Mouse (Mus musculus): Measurements from ENCODE around the gene Twist2. TPM values are rescaled to one million over a fixed set of nuclear protein-coding genes. Genes with fewer than 3 reads are reported as not detected.

Gene Twist2
- polyA plus RNA-seq, 1 experiment: 57.2 TPM

DNA sequence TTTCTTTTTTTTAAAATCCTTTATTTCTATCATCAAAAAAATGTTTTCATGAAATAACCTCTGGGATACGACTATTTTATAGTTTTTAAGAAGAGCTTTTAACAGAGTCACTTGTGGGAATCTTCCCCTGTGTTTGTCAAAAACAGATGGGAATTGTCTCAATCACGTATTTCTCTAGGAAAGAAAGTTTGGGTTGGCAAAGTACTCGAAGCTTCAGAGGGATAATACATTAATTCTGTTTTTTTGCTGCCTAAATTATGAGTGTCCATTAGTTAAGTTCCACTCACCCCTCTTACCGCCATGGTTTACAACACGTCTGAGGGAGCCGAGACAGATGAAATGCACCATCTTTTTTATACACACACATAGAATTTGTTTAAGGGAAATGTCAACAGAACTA, 2.2 kb downstream of the Twist2 start:
- no peak for TF ChIP-seq POLR2A (IDR thresholded peaks at IDR 0.05; ENCODE audit: low read depth, low read length)
- TF ChIP-seq CTCF (IDR thresholded peaks at IDR 0.05; ENCODE audit: borderline replicate concordance, insufficient read depth, low read length): no peak
- Histone ChIP-seq H3K4me3 (ENCODE audit: insufficient read depth, low read length) (peak overlapping the region; percentile 59), H3K4me1 (ENCODE audit: control insufficient read depth, insufficient read depth, low read length) (peaks cover 6% of the 10 kb centered on the region; the same call in 1 of the 2 replicates), H3K27ac (ENCODE audit: insufficient read depth, low read length) (no peak overlapping the region)

DNA sequence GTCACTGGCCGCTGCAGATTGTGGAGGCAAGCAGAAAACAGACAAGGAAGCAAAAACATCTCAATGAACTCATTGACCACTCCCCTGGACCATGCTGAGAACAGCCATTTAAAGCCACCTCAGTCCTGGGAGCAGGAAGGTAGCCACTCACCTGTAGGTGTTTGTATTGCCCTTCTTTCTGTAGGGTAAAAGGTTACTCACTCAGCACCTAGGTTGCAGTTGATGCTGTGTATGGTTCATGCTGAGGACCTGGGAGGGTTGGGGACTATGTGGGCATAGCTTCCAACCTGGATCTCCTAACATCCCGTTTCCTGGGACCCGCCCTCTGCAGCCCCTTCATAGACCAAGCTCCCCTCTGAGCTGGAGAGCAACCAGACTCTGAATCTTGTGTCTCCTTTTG, 14.8 kb downstream of the Twist2 start:
- TF ChIP-seq CTCF (IDR thresholded peaks at IDR 0.05; ENCODE audit: borderline replicate concordance, insufficient read depth, low read length) (no peak), POLR2A (IDR thresholded peaks at IDR 0.05; ENCODE audit: low read depth, low read length) (no peak)
- Histone ChIP-seq H3K4me1 (ENCODE audit: control insufficient read depth, insufficient read depth, low read length) (peaks cover 26% of the 10 kb centered on the region), H3K4me3 (ENCODE audit: insufficient read depth, low read length) (no peak overlapping the region), H3K27ac (ENCODE audit: insufficient read depth, low read length) (peak overlapping the region; percentile 19)

DNA sequence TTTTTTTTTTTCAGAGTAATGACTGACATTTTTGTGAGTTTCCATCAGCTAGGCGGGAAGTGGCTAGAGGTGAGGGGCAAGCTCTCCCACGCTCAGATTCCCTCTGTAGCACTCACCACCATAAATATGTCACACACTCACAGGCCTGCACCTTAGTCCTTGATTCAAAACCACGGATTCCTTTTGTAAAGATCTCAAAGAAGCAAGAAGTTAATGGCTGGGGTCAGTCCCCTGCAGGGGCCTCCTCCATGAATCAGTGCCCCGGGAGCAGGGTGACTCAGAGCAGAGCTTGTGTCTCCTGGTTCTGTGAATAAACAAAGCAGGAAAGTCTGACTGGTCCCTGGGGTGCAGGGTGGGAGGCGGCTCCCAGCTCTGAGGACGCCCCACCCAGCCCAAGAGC, 15.3 kb downstream of the Twist2 start:
- H3K4me1 ChIP-seq (ENCODE audit: control insufficient read depth, insufficient read depth, low read length): peaks cover 26% of the 10 kb centered on the region
- peak overlapping the region; percentile 43 for H3K27ac ChIP-seq (ENCODE audit: insufficient read depth, low read length)
- H3K4me3 ChIP-seq (ENCODE audit: insufficient read depth, low read length): no peak overlapping the region
- TF ChIP-seq CTCF (IDR thresholded peaks at IDR 0.05; ENCODE audit: borderline replicate concordance, insufficient read depth, low read length) (no peak), POLR2A (IDR thresholded peaks at IDR 0.05; ENCODE audit: low read depth, low read length) (no peak)

DNA sequence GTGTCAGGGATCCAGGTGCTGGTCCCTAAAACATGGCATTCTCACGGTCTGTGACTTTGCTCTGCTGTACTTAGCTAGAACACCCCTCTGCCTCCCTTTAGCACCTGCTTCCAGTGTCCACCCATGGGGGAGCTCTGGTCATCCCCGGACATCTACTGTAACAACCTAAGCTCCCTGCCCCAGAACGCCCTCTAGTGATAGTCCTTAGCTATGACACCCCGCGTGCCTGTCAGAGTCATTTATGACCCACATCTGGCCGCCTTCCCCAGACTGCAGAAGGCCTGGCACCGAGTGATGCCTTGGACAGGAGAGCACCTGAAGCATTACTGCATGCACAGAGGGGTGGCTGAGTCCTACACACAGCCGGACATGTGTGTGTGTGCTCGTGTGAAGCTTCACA, 18.0 kb downstream of the Twist2 start:
- no peak overlapping the region for H3K4me3 ChIP-seq (ENCODE audit: insufficient read depth, low read length)
- no peak overlapping the region for H3K27ac ChIP-seq (ENCODE audit: insufficient read depth, low read length)
- TF ChIP-seq POLR2A (IDR thresholded peaks at IDR 0.05; ENCODE audit: low read depth, low read length): no peak
- no peak for TF ChIP-seq CTCF (IDR thresholded peaks at IDR 0.05; ENCODE audit: borderline replicate concordance, insufficient read depth, low read length)
- peaks cover 27% of the 10 kb centered on the region for H3K4me1 ChIP-seq (ENCODE audit: control insufficient read depth, insufficient read depth, low read length)

DNA sequence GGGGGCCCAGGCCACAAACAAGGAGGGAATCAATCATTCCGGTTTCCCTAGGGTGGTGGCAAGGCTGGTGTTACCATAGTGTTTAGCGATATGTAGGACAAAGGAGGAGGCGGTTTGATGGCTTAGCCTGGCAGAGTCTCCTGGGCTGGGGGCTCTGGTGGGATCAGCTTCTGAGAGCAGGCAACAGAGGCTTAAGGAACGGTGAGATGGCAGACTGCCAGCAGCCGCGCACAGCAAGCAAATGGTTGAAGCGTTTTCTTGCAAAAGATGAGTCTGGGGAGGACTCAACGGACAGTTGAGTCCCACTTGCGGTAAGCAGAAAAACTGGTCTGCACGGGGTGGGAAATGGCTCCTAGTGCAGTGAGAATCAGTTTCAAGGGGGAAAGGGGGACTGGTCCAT, 19.3 kb downstream of the Twist2 start:
- H3K27ac ChIP-seq (ENCODE audit: insufficient read depth, low read length): no peak overlapping the region
- no peak overlapping the region for H3K4me3 ChIP-seq (ENCODE audit: insufficient read depth, low read length)
- TF ChIP-seq POLR2A (IDR thresholded peaks at IDR 0.05; ENCODE audit: low read depth, low read length): no peak
- TF ChIP-seq CTCF (IDR thresholded peaks at IDR 0.05; ENCODE audit: borderline replicate concordance, insufficient read depth, low read length): no peak
- H3K4me1 ChIP-seq (ENCODE audit: control insufficient read depth, insufficient read depth, low read length): peaks cover 29% of the 10 kb centered on the region

DNA sequence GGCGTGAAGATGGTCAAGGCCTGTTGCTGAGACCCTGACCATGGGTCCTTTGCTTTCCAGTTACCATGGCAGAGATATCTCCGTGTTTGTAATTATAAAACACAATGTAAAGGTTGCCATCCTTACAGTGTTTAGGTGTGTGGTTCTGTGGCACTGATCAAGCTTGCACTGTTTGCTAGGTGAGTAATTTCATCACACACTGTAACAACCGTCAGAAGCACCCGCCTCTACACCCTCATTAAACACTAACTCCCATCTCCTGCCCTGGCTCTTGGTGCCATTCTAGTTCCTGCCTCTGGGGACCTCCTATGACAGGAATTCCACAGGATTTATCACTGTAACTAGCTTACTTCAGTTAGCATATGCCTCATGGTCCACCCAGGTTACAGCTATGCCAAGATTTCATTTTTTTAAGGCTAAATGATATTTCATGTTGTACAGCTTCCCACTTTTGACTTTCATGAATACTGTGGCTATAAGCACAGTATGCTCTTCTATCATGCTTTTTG, 21.1 kb downstream of the Twist2 start:
- H3K4me3 ChIP-seq (ENCODE audit: insufficient read depth, low read length): no peak overlapping the region
- peaks cover 26% of the 10 kb centered on the region for H3K4me1 ChIP-seq (ENCODE audit: control insufficient read depth, insufficient read depth, low read length)
- H3K27ac ChIP-seq (ENCODE audit: insufficient read depth, low read length): peak overlapping the region; percentile 69; the same call in 1 of the 2 replicates
- TF ChIP-seq CTCF (IDR thresholded peaks at IDR 0.05; ENCODE audit: borderline replicate concordance, insufficient read depth, low read length): no peak
- no peak for TF ChIP-seq POLR2A (IDR thresholded peaks at IDR 0.05; ENCODE audit: low read depth, low read length)

DNA sequence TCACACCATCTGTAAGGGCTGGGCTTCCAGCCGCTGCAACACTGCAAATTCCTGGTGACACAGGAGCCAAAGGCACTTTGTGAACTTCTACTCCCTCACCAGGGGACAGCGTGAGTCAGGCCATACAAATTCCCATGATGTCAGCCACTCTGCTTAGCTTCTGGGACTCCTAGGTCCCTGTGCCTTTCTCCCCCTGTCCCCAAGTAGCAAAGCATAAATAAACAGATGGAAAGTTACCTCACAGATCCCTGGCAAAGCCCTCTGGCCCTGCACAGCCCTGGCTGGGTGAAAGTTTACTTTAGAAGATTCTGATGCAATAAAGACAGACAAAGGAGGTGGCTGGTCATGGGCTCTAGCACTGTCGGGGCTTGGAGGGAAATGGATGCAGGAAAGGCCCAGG, 22.3 kb downstream of the Twist2 start:
- Histone ChIP-seq H3K4me1 (ENCODE audit: control insufficient read depth, insufficient read depth, low read length) (peaks cover 26% of the 10 kb centered on the region), H3K4me3 (ENCODE audit: insufficient read depth, low read length) (no peak overlapping the region), H3K27ac (ENCODE audit: insufficient read depth, low read length) (peak overlapping the region; percentile 15)
- TF ChIP-seq POLR2A (IDR thresholded peaks at IDR 0.05; ENCODE audit: low read depth, low read length) (no peak), CTCF (IDR thresholded peaks at IDR 0.05; ENCODE audit: borderline replicate concordance, insufficient read depth, low read length) (no peak)

DNA sequence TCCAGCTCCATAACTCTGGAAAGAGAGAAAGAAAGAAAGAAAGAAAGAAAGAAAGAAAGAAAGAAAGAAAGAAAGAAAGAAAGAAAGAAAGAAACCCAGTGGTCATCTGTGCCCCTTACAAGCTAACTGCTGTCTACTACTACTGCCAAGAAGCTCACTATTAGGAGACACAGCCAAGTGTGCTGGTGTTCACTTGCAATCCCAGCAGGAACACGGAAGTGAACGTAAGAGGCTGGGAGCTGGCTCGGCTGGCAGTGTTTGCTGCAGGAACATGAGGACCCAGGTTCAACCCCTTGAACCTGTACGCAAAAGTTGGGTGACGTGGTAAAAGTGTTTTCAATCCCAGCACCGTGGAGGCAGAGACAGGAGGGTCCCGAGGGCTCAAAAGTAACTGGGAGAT, 22.7 kb downstream of the Twist2 start:
- no peak for TF ChIP-seq POLR2A (IDR thresholded peaks at IDR 0.05; ENCODE audit: low read depth, low read length)
- TF ChIP-seq CTCF (IDR thresholded peaks at IDR 0.05; ENCODE audit: borderline replicate concordance, insufficient read depth, low read length): no peak
- Histone ChIP-seq H3K27ac (ENCODE audit: insufficient read depth, low read length) (peak overlapping the region; percentile 15; the same call in 1 of the 2 replicates), H3K4me1 (ENCODE audit: control insufficient read depth, insufficient read depth, low read length) (peaks cover 26% of the 10 kb centered on the region), H3K4me3 (ENCODE audit: insufficient read depth, low read length) (no peak overlapping the region)

DNA sequence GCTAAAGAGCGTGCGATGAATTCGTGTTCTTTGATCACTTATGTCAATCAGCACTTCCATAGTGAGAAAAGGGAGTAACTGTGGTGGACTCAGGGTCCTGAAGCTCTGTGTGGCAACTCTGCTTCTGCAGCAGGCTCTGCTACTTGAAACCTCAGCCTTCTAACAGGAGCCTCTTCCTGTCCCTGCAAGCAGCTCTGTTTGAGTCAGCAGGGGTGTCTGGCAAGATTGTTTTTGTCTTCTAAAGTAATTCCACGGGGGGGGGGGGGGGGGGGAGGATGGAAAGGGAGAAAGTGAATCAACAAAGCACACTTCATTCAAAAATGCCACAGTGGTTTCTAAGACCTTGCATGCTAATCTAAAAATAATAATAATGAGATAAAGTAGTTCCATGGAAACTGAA, 24.0 kb downstream of the Twist2 start:
- TF ChIP-seq POLR2A (IDR thresholded peaks at IDR 0.05; ENCODE audit: low read depth, low read length): no peak
- no peak for TF ChIP-seq CTCF (IDR thresholded peaks at IDR 0.05; ENCODE audit: borderline replicate concordance, insufficient read depth, low read length)
- Histone ChIP-seq H3K27ac (ENCODE audit: insufficient read depth, low read length) (peak overlapping the region; percentile 49; the same call in 1 of the 2 replicates), H3K4me1 (ENCODE audit: control insufficient read depth, insufficient read depth, low read length) (peaks cover 24% of the 10 kb centered on the region), H3K4me3 (ENCODE audit: insufficient read depth, low read length) (no peak overlapping the region)

DNA sequence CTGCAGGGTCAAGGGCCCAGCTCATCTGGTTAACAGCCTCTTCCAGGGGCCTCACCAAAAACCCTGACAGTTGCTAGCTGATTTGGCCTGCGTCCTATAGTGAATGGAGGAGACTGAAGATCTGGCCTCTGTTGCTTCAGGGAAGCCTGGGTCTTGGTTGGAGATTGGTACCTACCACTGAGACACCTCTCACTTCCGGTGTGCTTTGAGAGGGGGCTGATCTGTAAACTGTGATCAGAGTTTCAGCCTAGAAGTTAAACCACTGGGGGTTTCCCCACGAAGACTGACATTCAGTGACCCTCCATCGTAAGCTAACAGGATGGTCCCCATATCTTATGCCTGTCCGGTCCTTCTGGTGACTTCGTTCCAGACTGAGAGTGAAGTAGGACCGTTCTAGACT, 30.7 kb downstream of the Twist2 start:
- peaks cover 8% of the 10 kb centered on the region; the same call in 1 of the 2 replicates for H3K4me1 ChIP-seq (ENCODE audit: control insufficient read depth, insufficient read depth, low read length)
- no peak overlapping the region for H3K4me3 ChIP-seq (ENCODE audit: insufficient read depth, low read length)
- no peak overlapping the region for H3K27ac ChIP-seq (ENCODE audit: insufficient read depth, low read length)
- TF ChIP-seq POLR2A (IDR thresholded peaks at IDR 0.05; ENCODE audit: low read depth, low read length) (no peak), CTCF (IDR thresholded peaks at IDR 0.05; ENCODE audit: borderline replicate concordance, insufficient read depth, low read length) (no peak)

All from embryonic fibroblast, embryonic 13.5 days (primary cell).